Mouse (Mus musculus) myocyte (in vitro differentiated cells): ENCODE measurements around the gene Nek4.
A peak's percentile ranks its signal among the peaks of the same experiment; 100 is the strongest.

Experiments
- E2F4 ChIP-seq: IDR thresholded peaks from one replicate; pipeline ENCODE4 v1.6.1; 2011; ENCODE audit warnings: mild to moderate bottlenecking, control low read depth, moderate library complexity; ENCODE audit not compliant: insufficient read depth
- MYOG ChIP-seq, 3 experiments: IDR thresholded peaks; one replicate each; pipeline ENCODE4 v1.6.1; 2011; ENCODE audit warnings: control low read depth in 2 of 3, low read depth in 2 of 3, mild to moderate bottlenecking in 2 of 3; ENCODE audit not compliant: insufficient read length in 2 of 3, control insufficient read depth in 1 of 3, insufficient read depth in 1 of 3
- POLR2A ChIP-seq: IDR thresholded peaks from one replicate; pipeline ENCODE4 v1.6.1; 2011; ENCODE audit warnings: low read depth, mild to moderate bottlenecking, control low read depth, moderate library complexity; ENCODE audit not compliant: insufficient read length
- POLR2AphosphoS2 ChIP-seq: IDR thresholded peaks from one replicate; pipeline ENCODE4 v1.6.1; 2011; ENCODE audit warnings: low read depth, control low read depth; ENCODE audit not compliant: insufficient read length
- REST ChIP-seq: IDR thresholded peaks from one replicate; pipeline ENCODE4 v1.6.1; 2011; ENCODE audit warnings: mild to moderate bottlenecking, control low read depth, moderate library complexity; ENCODE audit not compliant: insufficient read depth, insufficient read length
- SRF ChIP-seq: IDR thresholded peaks from one replicate; pipeline ENCODE4 v1.6.1; 2011; ENCODE audit warnings: low read depth; ENCODE audit not compliant: control insufficient read depth, insufficient read length
- USF1 ChIP-seq: IDR thresholded peaks from one replicate; pipeline ENCODE4 v1.6.1; 2011; ENCODE audit warnings: low read depth, mild to moderate bottlenecking, control low read depth, moderate library complexity

DNA sequence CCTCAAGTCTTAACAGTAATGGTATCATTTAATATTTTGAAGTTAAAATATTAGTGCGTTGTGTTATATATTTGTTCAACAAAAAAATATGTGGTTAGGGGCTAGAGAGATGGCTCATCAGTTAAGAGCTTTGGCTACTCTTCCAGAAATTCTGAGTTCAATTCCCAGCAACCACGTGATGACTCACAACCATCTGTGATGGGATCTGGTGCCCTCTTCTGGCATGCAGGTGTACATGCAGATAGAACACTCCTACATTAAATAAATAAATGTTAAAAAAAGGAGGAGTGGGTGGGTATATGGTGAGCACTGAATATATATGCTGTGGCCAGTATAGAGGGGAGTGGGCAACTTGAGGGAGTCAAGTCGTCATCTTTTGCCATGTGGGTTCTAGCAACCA, 74.6 kb downstream of the Nek4 start:
- TF ChIP-seq REST (no peak), SRF (no peak), MYOG (IDR thresholded peaks at IDR 0.05; ENCODE audit: control insufficient read depth in 1 of 3, insufficient read depth in 1 of 3, insufficient read length in 2 of 3, low read depth in 2 of 3) (no peak), USF1 (peak; percentile 76), POLR2A (no peak), POLR2AphosphoS2 (no peak), E2F4 (no peak)
